Mouse (Mus musculus) MEL (cell line): ENCODE measurements around the gene Dnajc2. TPM values are rescaled to one million over a fixed set of nuclear protein-coding genes. Genes with fewer than 3 reads are reported as not detected.

Experiments used
- DNase-seq: peaks from one replicate; pipeline ENCODE4 v3.0.0; 2011; ENCODE audit warnings: low read depth, low spot score
- H3K27ac ChIP-seq: 2 replicates; pipeline ENCODE4 v1.5.1; 2012; ENCODE audit warnings: low read depth, mild to moderate bottlenecking, control low read depth, low read length, moderate library complexity; ENCODE audit not compliant: control insufficient read depth
- H3K27me3 ChIP-seq, 2 experiments: fragments of 150-350 bp in 1 of 2; sonication (generic) in 1 of 2; 2 replicates each; pipeline ENCODE4 v1.6.1; 2012; ENCODE audit warnings: low read length in 2 of 2, mild to moderate bottlenecking in 2 of 2, improper control_type of control experiment in 1 of 2, moderate library complexity in 1 of 2; ENCODE audit not compliant: insufficient read depth in 2 of 2, control insufficient read depth in 1 of 2
- H3K36me3 ChIP-seq, 2 experiments: 2 replicates each; pipeline ENCODE4 v1.6.1; 2012 to 2014; ENCODE audit warnings: low read length in 2 of 2, improper control_type of control experiment in 1 of 2, inconsistent platforms in 1 of 2, mild to moderate bottlenecking in 1 of 2; ENCODE audit not compliant: insufficient read depth in 2 of 2, control insufficient read depth in 1 of 2
- H3K4me1 ChIP-seq, 2 experiments: fragments of 150-350 bp in 1 of 2; sonication (generic) in 1 of 2; 2 replicates each; pipeline ENCODE4 v1.6.1; 2012; ENCODE audit warnings: low read length in 2 of 2, improper control_type of control experiment in 1 of 2, mild to moderate bottlenecking in 1 of 2; ENCODE audit not compliant: insufficient read depth in 2 of 2, control insufficient read depth in 1 of 2
- H3K4me3 ChIP-seq, 2 experiments: fragments of 150-350 bp in 1 of 2; sonication (generic) in 1 of 2; 2 replicates each; pipeline ENCODE4 v1.5.1; 2012; ENCODE audit warnings: low read depth in 2 of 2, low read length in 2 of 2, mild to moderate bottlenecking in 2 of 2, moderate library complexity in 2 of 2, control low read depth in 1 of 2, improper control_type of control experiment in 1 of 2; ENCODE audit not compliant: control insufficient read depth in 1 of 2, insufficient read depth in 1 of 2
- H3K79me2 ChIP-seq: 2 replicates; pipeline ENCODE4 v1.6.1; 2012; ENCODE audit warnings: mild to moderate bottlenecking, low read length, moderate library complexity; ENCODE audit not compliant: control insufficient read depth, poor library complexity, insufficient read depth
- H3K9ac ChIP-seq: 2 replicates; pipeline ENCODE4 v1.6.1; 2012; ENCODE audit warnings: low read depth, mild to moderate bottlenecking, control low read depth, low read length, moderate library complexity; ENCODE audit not compliant: control insufficient read depth, poor library complexity, severe bottlenecking
- H3K9me3 ChIP-seq: fragments of 150-350 bp; sonication (generic); replicated peaks from 2 replicates; pipeline ENCODE4 v1.6.1; 2012; ENCODE audit warnings: mild to moderate bottlenecking, low read length, improper control_type of control experiment, moderate library complexity; ENCODE audit not compliant: insufficient read depth
- CHD1 ChIP-seq: IDR thresholded peaks from 2 replicates; pipeline ENCODE4 v1.6.1; 2012; ENCODE audit warnings: low read depth, mild to moderate bottlenecking, inconsistent platforms, low read length, improper control_type of control experiment
- CHD2 ChIP-seq: IDR thresholded peaks from 2 replicates; pipeline ENCODE4 v1.6.1; 2011; ENCODE audit warnings: low read length, improper control_type of control experiment
- CTCF ChIP-seq, 3 experiments: IDR thresholded peaks in 2 of 3; conservative IDR thresholded peaks in 1 of 3; 2 replicates each; pipeline ENCODE4 v1.5.1; 2011 to 2012; ENCODE audit warnings: low read length in 3 of 3, low read depth in 2 of 3, mild to moderate bottlenecking in 2 of 3, improper control_type of control experiment in 1 of 3, inconsistent platforms in 1 of 3, mixed read lengths in 1 of 3, moderate library complexity in 1 of 3; ENCODE audit not compliant: control insufficient read depth in 1 of 3, insufficient read depth in 1 of 3, poor library complexity in 1 of 3, severe bottlenecking in 1 of 3
- ELF1 ChIP-seq: IDR thresholded peaks from 2 replicates; pipeline ENCODE4 v1.6.1; 2014; ENCODE audit warnings: low read depth, mild to moderate bottlenecking, inconsistent platforms, low read length, improper control_type of control experiment, moderate library complexity
- EP300 ChIP-seq, 2 experiments: IDR thresholded peaks; 2 replicates each; pipeline ENCODE4 v1.6.1; 2011; ENCODE audit warnings: improper control_type of control experiment in 2 of 2, low read length in 2 of 2, low read depth in 1 of 2, mild to moderate bottlenecking in 1 of 2
- ETS1 ChIP-seq: IDR thresholded peaks from 2 replicates; pipeline ENCODE4 v1.6.1; 2012; ENCODE audit warnings: low read depth, mild to moderate bottlenecking, inconsistent platforms, low read length, improper control_type of control experiment, moderate library complexity
- GATA1 ChIP-seq: IDR thresholded peaks from 2 replicates; pipeline ENCODE4 v1.6.1; 2011; ENCODE audit warnings: low read depth, low read length, improper control_type of control experiment
- HCFC1 ChIP-seq: IDR thresholded peaks from 2 replicates; pipeline ENCODE4 v1.6.1; 2012; ENCODE audit warnings: low read depth, mild to moderate bottlenecking, inconsistent platforms, low read length, improper control_type of control experiment, moderate library complexity
- JUND ChIP-seq: IDR thresholded peaks from 2 replicates; pipeline ENCODE4 v1.6.1; 2011; ENCODE audit warnings: low read depth, mild to moderate bottlenecking, improper control_type of control experiment, low read length
- MAFK ChIP-seq: IDR thresholded peaks from 2 replicates; pipeline ENCODE4 v1.6.1; 2011; ENCODE audit warnings: low read depth, mild to moderate bottlenecking, low read length, improper control_type of control experiment, borderline replicate concordance
- MAX ChIP-seq: IDR thresholded peaks from 2 replicates; pipeline ENCODE4 v1.6.1; 2011; ENCODE audit warnings: low read length, improper control_type of control experiment
- MXI1 ChIP-seq: IDR thresholded peaks from 2 replicates; pipeline ENCODE4 v1.6.1; 2011; ENCODE audit warnings: mild to moderate bottlenecking, low read depth, low read length, improper control_type of control experiment
- MYC ChIP-seq: IDR thresholded peaks from 2 replicates; pipeline ENCODE4 v1.6.1; 2011; ENCODE audit warnings: low read depth, mild to moderate bottlenecking, low read length, improper control_type of control experiment, moderate library complexity
- NELFE ChIP-seq: IDR thresholded peaks from 2 replicates; pipeline ENCODE4 v1.6.1; 2011; ENCODE audit warnings: low read depth, low read length, improper control_type of control experiment
- NRF1 ChIP-seq: IDR thresholded peaks from 2 replicates; pipeline ENCODE4 v1.6.1; 2014; ENCODE audit warnings: low read depth, mild to moderate bottlenecking, inconsistent platforms, low read length, improper control_type of control experiment, moderate library complexity; ENCODE audit not compliant: poor library complexity, insufficient read depth, severe bottlenecking
- POLR2A ChIP-seq, 2 experiments: IDR thresholded peaks; 2 replicates each; pipeline ENCODE4 v1.6.1; 2011 to 2012; ENCODE audit warnings: low read length in 2 of 2, mild to moderate bottlenecking in 2 of 2, control low read depth in 1 of 2, improper control_type of control experiment in 1 of 2, low read depth in 1 of 2, moderate library complexity in 1 of 2; ENCODE audit not compliant: control insufficient read depth in 1 of 2, insufficient read depth in 1 of 2, poor library complexity in 1 of 2
- POLR2AphosphoS2 ChIP-seq: IDR thresholded peaks from 2 replicates; pipeline ENCODE4 v1.6.1; 2011; ENCODE audit warnings: low read length, improper control_type of control experiment
- POLR2AphosphoS5 ChIP-seq: IDR thresholded peaks from 2 replicates; pipeline ENCODE4 v1.6.1; 2012; ENCODE audit warnings: low read depth, borderline replicate concordance, mild to moderate bottlenecking, inconsistent platforms, low read length, moderate library complexity, mixed read lengths
- RAD21 ChIP-seq: IDR thresholded peaks from 2 replicates; pipeline ENCODE4 v1.6.1; 2011; ENCODE audit warnings: mild to moderate bottlenecking, low read depth, low read length, improper control_type of control experiment
- RCOR1 ChIP-seq: IDR thresholded peaks from 2 replicates; pipeline ENCODE4 v1.6.1; 2012; ENCODE audit warnings: low read depth, mild to moderate bottlenecking, inconsistent platforms, low read length, improper control_type of control experiment
- SMC3 ChIP-seq: IDR thresholded peaks from 2 replicates; pipeline ENCODE4 v1.6.1; 2011; ENCODE audit warnings: low read depth, low read length, improper control_type of control experiment
- TBP ChIP-seq: IDR thresholded peaks from 2 replicates; pipeline ENCODE4 v1.8.0; 2011; ENCODE audit warnings: low read depth, low read length, improper control_type of control experiment
- TCF12 ChIP-seq: IDR thresholded peaks from 2 replicates; pipeline ENCODE4 v1.6.1; 2014; ENCODE audit warnings: low read depth, mild to moderate bottlenecking, inconsistent platforms, low read length, improper control_type of control experiment, moderate library complexity
- UBTF ChIP-seq: IDR thresholded peaks from 2 replicates; pipeline ENCODE4 v1.6.1; 2012; ENCODE audit warnings: low read depth, mild to moderate bottlenecking, inconsistent platforms, low read length, improper control_type of control experiment, moderate library complexity, borderline replicate concordance; ENCODE audit not compliant: insufficient read depth
- USF1 ChIP-seq: IDR thresholded peaks from 2 replicates; pipeline ENCODE4 v1.6.1; 2014; ENCODE audit warnings: low read depth, mild to moderate bottlenecking, inconsistent platforms, low read length, improper control_type of control experiment, moderate library complexity
- USF2 ChIP-seq, 2 experiments: IDR thresholded peaks; 2 replicates each; pipeline ENCODE4 v1.6.1; 2011 to 2012; ENCODE audit warnings: improper control_type of control experiment in 2 of 2, low read length in 2 of 2, borderline replicate concordance in 1 of 2, inconsistent platforms in 1 of 2, low read depth in 1 of 2, mild to moderate bottlenecking in 1 of 2; ENCODE audit not compliant: insufficient read depth in 1 of 2
- ZC3H11A ChIP-seq: IDR thresholded peaks from 2 replicates; pipeline ENCODE4 v1.6.1; 2012; ENCODE audit warnings: low read depth, mild to moderate bottlenecking, inconsistent platforms, low read length, improper control_type of control experiment
- ZKSCAN1 ChIP-seq: IDR thresholded peaks from 2 replicates; pipeline ENCODE4 v1.6.1; 2012; ENCODE audit warnings: low read depth, mild to moderate bottlenecking, inconsistent platforms, low read length, improper control_type of control experiment, moderate library complexity
- ZMIZ1 ChIP-seq: IDR thresholded peaks from 2 replicates; pipeline ENCODE4 v1.6.1; 2012; ENCODE audit warnings: low read depth, mild to moderate bottlenecking, inconsistent platforms, low read length, improper control_type of control experiment, moderate library complexity
- polyA plus RNA-seq, 2 experiments: library from polyadenylated mRNA; stranded (reverse) in 1 of 2; unstranded in 1 of 2; fragments of >175 nt in 1 of 2; fragments of >200 nt in 1 of 2; gene quantifications; 2 replicates each; pipeline versions ENCODE4 v1.2.1 to v1.2.4; 2012; ENCODE audit warnings: low replicate concordance in 2 of 2, low read depth in 1 of 2; ENCODE audit not compliant: insufficient read length in 2 of 2, insufficient read depth in 1 of 2, missing spikeins in 1 of 2
- total RNA-seq: library from RNA; depleted of rRNA; stranded (reverse); fragments of 300-350 nt; gene quantifications from 2 replicates; pipeline ENCODE4 v1.2.3, GENCODE M21; 2012

Gene Dnajc2
- total and polyA plus RNA-seq, 3 experiments, result 64.7 to 211 (median 199) TPM

DNA sequence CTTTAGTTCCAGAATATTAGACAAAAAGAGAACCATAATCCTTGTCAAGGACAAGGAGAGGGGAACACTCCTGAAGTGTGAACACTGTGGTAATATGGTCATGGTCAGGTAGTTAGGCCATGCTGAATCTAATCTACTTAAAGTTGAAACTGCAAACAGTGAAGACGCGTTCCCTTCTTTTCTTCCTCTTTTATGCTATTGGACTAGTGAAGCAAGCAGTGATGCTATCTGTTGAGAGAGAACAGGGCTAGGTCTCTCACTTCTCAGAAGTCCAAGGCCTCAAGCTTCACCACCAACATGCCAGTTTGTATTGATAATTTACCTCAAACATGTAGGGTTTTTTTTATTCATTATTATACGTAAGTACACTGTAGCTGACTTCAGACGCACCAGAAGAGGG is 70.6 kb downstream of the Dnajc2 start:
- TF ChIP-seq HCFC1, result 0 out of 2 replicates have a peak, but pooled peaks have one; percentile 24
- 0 out of 2 replicates have a peak, but pooled peaks have one; percentile 40 for TF ChIP-seq TBP
- TF ChIP-seq POLR2AphosphoS2, result no peak
- peak; percentile 80 for TF ChIP-seq GATA1
- peak; percentile 24 to 46; a peak in 2 of 4 replicates for TF ChIP-seq EP300 (IDR thresholded peaks at IDR 0.05; ENCODE audit: low read depth in 1 of 2, low read length in 2 of 2)
- TF ChIP-seq MYC, result 0 out of 2 replicates have a peak, but pooled peaks have one; percentile 34
- TF ChIP-seq RCOR1, result no peak
- TF ChIP-seq MXI1, result no peak

DNA sequence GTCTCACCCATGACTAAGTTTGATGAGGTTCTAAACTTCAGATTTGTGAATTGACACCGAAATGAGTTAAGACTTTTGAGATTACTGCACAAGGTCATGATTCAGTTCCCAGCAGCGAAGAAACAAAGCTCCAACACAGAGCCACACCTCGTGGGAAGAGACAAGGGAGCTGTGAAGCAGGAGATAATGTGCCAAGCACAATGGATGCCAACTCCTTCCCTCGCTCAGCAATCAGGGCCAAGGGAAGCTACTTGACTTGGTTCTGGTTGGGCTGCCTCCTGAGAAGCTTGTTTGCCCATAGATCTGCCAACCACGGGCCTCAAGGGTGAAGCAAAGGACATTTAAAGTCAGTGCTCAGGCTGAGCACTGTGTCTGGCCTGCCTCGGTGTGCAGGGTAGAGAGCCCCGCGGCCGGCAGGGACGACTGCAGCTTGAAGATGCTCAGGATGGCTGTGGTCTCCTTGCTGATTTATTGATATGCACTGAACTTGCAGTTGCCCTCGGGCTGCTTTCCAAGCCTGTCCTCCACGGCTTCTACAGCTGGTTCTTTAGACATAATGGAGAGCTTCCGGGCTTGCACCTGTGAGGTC is 72.8 kb downstream of the Dnajc2 start:
- H3K79me2 ChIP-seq, result no peaks in the 10 kb centered on the region
- peak overlapping the region; percentile 4 to 27; a peak in 3 of 4 replicates for H3K4me3 ChIP-seq
- peak; percentile 69 for DNase-seq
- H3K36me3 ChIP-seq, result peaks cover 0 to 15% of the 10 kb centered on the region in 2 experiments; a peak in 2 of 4 replicates
- peaks cover 5 to 18% of the 10 kb centered on the region in 2 experiments; a peak in 3 of 4 replicates for H3K4me1 ChIP-seq
- H3K27me3 ChIP-seq, result no peaks in the 10 kb centered on the region
- H3K9ac ChIP-seq, result peak overlapping the region; percentile 4; the same call in 1 of the 2 replicates
- no peak overlapping the region for H3K27ac ChIP-seq
- H3K9me3 ChIP-seq, result no peaks in the 10 kb centered on the region
- TF ChIP-seq CHD2 (no peak), MYC (no peak), NRF1 (no peak), POLR2A (IDR thresholded peaks at IDR 0.05; ENCODE audit: control insufficient read depth in 1 of 2, insufficient read depth in 1 of 2, low read depth in 1 of 2, low read length in 2 of 2, poor library complexity in 1 of 2) (no peak), USF1 (no peak), POLR2AphosphoS5 (no peak), ZC3H11A (no peak), UBTF (no peak), TCF12 (no peak; the same call in 1 of the 2 replicates), CTCF (IDR thresholded peaks at IDR 0.05 in 2 of 3, conservative IDR thresholded peaks at IDR 0.05 in 1 of 3; ENCODE audit: control insufficient read depth in 1 of 3, insufficient read depth in 1 of 3, low read depth in 2 of 3, low read length in 3 of 3, poor library complexity in 1 of 3, severe bottlenecking in 1 of 3) (no peak), USF2 (IDR thresholded peaks at IDR 0.05; ENCODE audit: borderline replicate concordance in 1 of 2, insufficient read depth in 1 of 2, low read depth in 1 of 2, low read length in 2 of 2) (no peak), MAX (no peak), ZMIZ1 (no peak), GATA1 (0 out of 2 replicates have a peak, but pooled peaks have one; percentile 1), ELF1 (no peak), SMC3 (no peak), RCOR1 (0 out of 2 replicates have a peak, but pooled peaks have one; percentile 12), EP300 (IDR thresholded peaks at IDR 0.05; ENCODE audit: low read depth in 1 of 2, low read length in 2 of 2) (peak; percentile 24 to 36; a peak in 3 of 4 replicates), MAFK (no peak), RAD21 (no peak), JUND (no peak), NELFE (no peak), ETS1 (peak; percentile 38; the same call in 1 of the 2 replicates), ZKSCAN1 (no peak), HCFC1 (no peak), CHD1 (no peak)

More for the DNA sequence above, 70.6 kb downstream of the Dnajc2 start:
- H3K79me2 ChIP-seq, result no peaks in the 10 kb centered on the region
- H3K4me1 ChIP-seq, result peaks cover 5 to 18% of the 10 kb centered on the region in 2 experiments; a peak in 3 of 4 replicates
- H3K27ac ChIP-seq, result no peak overlapping the region
- peaks cover 0 to 15% of the 10 kb centered on the region in 2 experiments; a peak in 2 of 4 replicates for H3K36me3 ChIP-seq
- peak; percentile 81 for DNase-seq
- H3K9me3 ChIP-seq, result no peaks in the 10 kb centered on the region
- H3K4me3 ChIP-seq, result no peak overlapping the region
- H3K9ac ChIP-seq, result no peak overlapping the region
- no peaks in the 10 kb centered on the region for H3K27me3 ChIP-seq
